Mouse (Mus musculus) forebrain, embryonic 11.5 days (tissue): ENCODE data around the gene Txndc5. TPM values are rescaled to one million over a fixed set of nuclear protein-coding genes. Genes with fewer than 3 reads are reported as not detected.
A peak's percentile ranks its signal among the peaks of the same experiment; 100 is the strongest.

ENCODE experiments used
- ATAC-seq: fragments of 200-750 bp; cut with Nextera tagmentation; replicated peaks from 2 replicates; pipeline ENCODE4 v1.8.0; 2017; ENCODE audit warnings: moderate TSS enrichment; ENCODE audit not compliant: low FRiP score
- DNase-seq: peaks from one replicate; pipeline ENCODE4 v3.0.0-alpha.2; 2017; ENCODE audit warnings: low spot score
- H3K27ac ChIP-seq: fragments of 300-500 bp; sonication (generic); 2 replicates; pipeline ENCODE4 v1.5.1; 2014; ENCODE audit warnings: low read depth, low read length
- H3K27me3 ChIP-seq: fragments of 300-500 bp; sonication (generic); 2 replicates; pipeline ENCODE4 v1.6.1; 2014; ENCODE audit warnings: mild to moderate bottlenecking, low read length, mixed read lengths; ENCODE audit not compliant: control insufficient read depth, insufficient read depth
- H3K36me3 ChIP-seq: fragments of 300-500 bp; sonication (generic); 2 replicates; pipeline ENCODE4 v1.6.1; 2014; ENCODE audit warnings: mild to moderate bottlenecking, low read length, moderate library complexity, mixed read lengths; ENCODE audit not compliant: control insufficient read depth, insufficient read depth
- H3K4me1 ChIP-seq: fragments of 300-500 bp; sonication (generic); replicated peaks from 2 replicates; pipeline ENCODE4 v1.6.1; 2014; ENCODE audit warnings: low read length, mixed read lengths; ENCODE audit not compliant: control insufficient read depth, insufficient read depth
- H3K4me2 ChIP-seq: fragments of 300-500 bp; sonication (generic); 2 replicates; pipeline ENCODE4 v1.6.1; 2014; ENCODE audit warnings: low read depth, mild to moderate bottlenecking, low read length, moderate library complexity, mixed read lengths; ENCODE audit not compliant: severe bottlenecking
- H3K4me3 ChIP-seq: fragments of 300-500 bp; sonication (generic); 2 replicates; pipeline ENCODE4 v1.5.1; 2014; ENCODE audit warnings: low read depth, low read length
- H3K9ac ChIP-seq: fragments of 300-500 bp; sonication (generic); 2 replicates; pipeline ENCODE4 v1.6.1; 2014; ENCODE audit warnings: low read length
- H3K9me3 ChIP-seq: fragments of 300-500 bp; sonication (generic); 2 replicates; pipeline ENCODE4 v1.6.1; 2016; ENCODE audit warnings: low read length, mixed read lengths; ENCODE audit not compliant: control insufficient read depth
- WGBS: fragments of 180-500 bp; shearing (Covaris S2); extraction: QIAGEN DNeasy Blood & Tissue Kit; methylation state at CpG from one replicate; pipeline ENCODE4 v1.1.7; 2014; 5-methylcytosine and 5-hydroxymethylcytosine counted together
- polyA plus RNA-seq: library from polyadenylated mRNA; unstranded; fragments of >200 nt; fragmentation: Nextera tagmentation; extraction: Ambion mirVana; gene quantifications from 2 replicates; pipeline ENCODE4 v1.2.1, GENCODE M21; 2014

Gene Txndc5
- polyA plus RNA-seq: 122 and 137 TPM in 2 replicates

GRCm38 (mm10) chr13:38528687-38529294, at the start of gene Txndc5:
Gene Txndc5 (minus strand): TSS chr13:38528824.
- DNase-seq (no peak), ATAC-seq (no peak)
- peak within 1 kb of the TSS; percentile 81 for H3K4me3 ChIP-seq
- peak within 1 kb of the TSS; percentile 79 for H3K9ac ChIP-seq
- no peaks in the 10 kb centered on the region for H3K27me3 ChIP-seq
- H3K4me1 ChIP-seq: peaks cover 3% of the 10 kb centered on the region; the same call in 1 of the 2 replicates
- H3K4me2 ChIP-seq: peak within 1 kb of the TSS; percentile 82
- WGBS: 57% methylated on average over 9 of the region's 9 CpGs
- H3K9me3 ChIP-seq: no peaks in the 10 kb centered on the region
- peak within 1 kb of the TSS; percentile 54; the same call in 1 of the 2 replicates for H3K27ac ChIP-seq
- H3K36me3 ChIP-seq: no peaks in the 10 kb centered on the region

DNA sequence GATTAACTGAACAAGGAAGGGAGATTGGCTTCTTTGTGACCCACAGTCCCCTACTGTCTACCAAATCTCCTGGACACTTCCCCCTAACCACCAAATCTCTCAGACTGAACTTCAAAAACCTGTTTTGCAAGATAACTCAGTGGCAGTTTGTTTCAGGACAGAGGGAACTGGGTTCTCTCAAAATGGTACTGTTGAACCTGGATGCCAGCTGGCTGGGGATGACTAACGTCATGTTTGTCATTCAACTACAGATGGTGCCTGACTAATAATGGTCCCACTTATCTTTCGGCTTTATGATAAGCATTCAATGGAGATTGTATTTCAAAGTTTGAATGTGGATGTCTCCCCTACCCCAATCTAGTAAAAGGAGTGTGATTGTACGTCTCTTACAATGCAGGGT, 46.0 kb upstream of the Txndc5 start:
- no peaks in the 10 kb centered on the region for H3K9me3 ChIP-seq
- no peaks in the 10 kb centered on the region for H3K27me3 ChIP-seq
- no peak overlapping the region for H3K9ac ChIP-seq
- no peak for ATAC-seq
- WGBS: 84% methylated on average over 3 of the region's 3 CpGs
- H3K4me1 ChIP-seq: no peaks in the 10 kb centered on the region
- H3K4me3 ChIP-seq: no peak overlapping the region
- H3K27ac ChIP-seq: no peak overlapping the region
- DNase-seq: no peak
- no peak overlapping the region for H3K4me2 ChIP-seq
- no peaks in the 10 kb centered on the region for H3K36me3 ChIP-seq

DNA sequence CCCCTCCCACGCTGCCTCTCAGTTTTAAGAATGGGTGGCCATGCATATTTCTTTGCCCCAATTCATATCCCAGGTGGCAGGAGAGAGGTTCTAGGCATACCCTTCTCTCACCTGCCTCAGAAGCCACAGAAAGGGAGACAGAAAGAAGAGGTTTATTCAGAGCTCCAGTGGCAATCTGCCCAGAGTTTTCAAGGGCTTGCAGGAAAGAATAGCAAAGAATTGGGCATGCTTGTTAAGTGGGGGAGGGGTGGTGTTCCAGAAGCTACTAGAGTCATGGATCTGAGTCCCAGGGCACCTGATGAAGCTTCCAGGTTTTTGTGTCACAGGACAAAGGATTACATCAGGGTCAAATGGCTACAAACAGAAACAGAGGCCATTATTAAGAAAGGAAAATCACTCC, 44.7 kb upstream of the Txndc5 start:
- 91% methylated on average over 1 of the region's 1 CpGs for WGBS
- ATAC-seq (no peak), DNase-seq (no peak)
- no peak overlapping the region for H3K27ac ChIP-seq
- no peaks in the 10 kb centered on the region for H3K4me1 ChIP-seq
- H3K9me3 ChIP-seq: no peaks in the 10 kb centered on the region
- no peak overlapping the region for H3K4me3 ChIP-seq
- H3K4me2 ChIP-seq: no peak overlapping the region
- no peaks in the 10 kb centered on the region for H3K36me3 ChIP-seq
- H3K27me3 ChIP-seq: no peaks in the 10 kb centered on the region
- H3K9ac ChIP-seq: no peak overlapping the region

DNA sequence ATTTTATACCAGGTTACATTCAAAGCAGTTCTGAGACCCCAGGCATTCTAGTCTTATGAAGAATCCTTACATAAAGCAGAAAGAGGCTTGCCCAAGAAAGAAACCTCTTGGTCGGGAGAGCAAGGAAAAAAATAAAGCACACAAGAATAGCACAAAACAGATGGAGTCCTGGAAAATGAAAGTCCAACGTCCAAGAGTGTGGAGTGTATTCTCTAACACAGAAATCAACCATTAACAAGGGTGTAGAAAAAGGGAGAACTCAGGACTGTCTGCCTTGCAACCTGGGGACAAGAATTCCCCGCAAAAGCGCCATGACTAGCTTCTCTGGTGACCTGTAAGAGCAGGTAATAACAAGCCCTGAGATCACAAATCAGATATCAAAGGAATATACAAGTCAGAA, 36.6 kb upstream of the Txndc5 start:
- Histone ChIP-seq H3K4me1 (no peaks in the 10 kb centered on the region), H3K4me3 (no peak overlapping the region), H3K9me3 (no peaks in the 10 kb centered on the region), H3K27ac (no peak overlapping the region), H3K27me3 (no peaks in the 10 kb centered on the region), H3K9ac (no peak overlapping the region), H3K36me3 (no peaks in the 10 kb centered on the region), H3K4me2 (no peak overlapping the region)
- no peak for DNase-seq
- ATAC-seq: no peak
- WGBS: 78% methylated on average over 4 of the region's 4 CpGs

DNA sequence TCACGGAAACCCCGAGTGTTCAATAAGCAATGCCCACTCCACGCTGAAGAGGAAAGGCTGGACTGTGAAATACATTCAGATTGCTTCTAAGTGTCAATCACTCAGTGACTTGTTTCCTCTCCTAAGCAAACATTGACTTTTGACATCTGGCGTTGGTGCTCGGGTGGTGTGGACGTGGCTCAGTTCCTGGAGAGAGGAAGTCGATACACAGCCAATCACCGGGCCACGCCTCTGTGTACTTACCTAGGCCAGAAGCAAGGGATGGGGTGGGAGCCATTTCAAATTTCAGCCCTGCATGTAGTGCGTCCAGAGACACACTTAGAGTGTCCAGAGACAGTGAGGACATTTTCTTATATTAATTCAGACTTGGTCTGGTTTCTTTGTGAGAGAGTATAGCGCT, 26.0 kb upstream of the Txndc5 start:
- Histone ChIP-seq H3K27ac (no peak overlapping the region), H3K36me3 (no peaks in the 10 kb centered on the region), H3K9me3 (no peaks in the 10 kb centered on the region), H3K4me1 (no peaks in the 10 kb centered on the region), H3K4me3 (no peak overlapping the region), H3K9ac (no peak overlapping the region), H3K27me3 (no peaks in the 10 kb centered on the region), H3K4me2 (no peak overlapping the region)
- ATAC-seq (no peak), DNase-seq (no peak)
- WGBS: 88% methylated on average over 11 of the region's 11 CpGs

DNA sequence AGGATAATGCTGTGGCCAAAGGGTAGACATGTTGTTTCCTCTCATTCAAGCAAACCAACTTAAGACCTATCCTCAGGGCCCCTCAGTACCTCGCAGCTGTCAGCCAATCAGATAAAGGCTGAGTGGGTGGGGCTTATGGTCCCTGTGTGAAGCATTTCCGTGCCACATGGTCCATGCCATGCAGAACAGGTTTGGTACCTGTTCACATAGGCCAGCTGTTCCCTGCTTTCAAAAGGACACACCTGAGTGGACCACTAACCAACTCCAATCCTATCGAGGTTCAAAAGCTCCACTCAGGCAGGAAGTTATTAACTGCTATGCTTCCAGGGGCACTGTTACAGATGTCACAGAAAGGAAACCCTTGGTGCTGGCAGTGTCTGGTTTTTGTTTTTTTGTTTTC, 25.6 kb upstream of the Txndc5 start:
- no peak for ATAC-seq
- H3K4me3 ChIP-seq: no peak overlapping the region
- 79% methylated on average over 3 of the region's 3 CpGs for WGBS
- no peak overlapping the region for H3K4me2 ChIP-seq
- H3K4me1 ChIP-seq: no peaks in the 10 kb centered on the region
- no peak overlapping the region for H3K9ac ChIP-seq
- no peak for DNase-seq
- H3K27ac ChIP-seq: no peak overlapping the region
- H3K9me3 ChIP-seq: no peaks in the 10 kb centered on the region
- H3K36me3 ChIP-seq: no peaks in the 10 kb centered on the region
- no peaks in the 10 kb centered on the region for H3K27me3 ChIP-seq

- WGBS: 79% methylated on average over 5 of the region's 5 CpGs
- Histone ChIP-seq H3K27me3 (no peaks in the 10 kb centered on the region), H3K27ac (no peak overlapping the region), H3K4me3 (no peak overlapping the region), H3K4me2 (no peak overlapping the region), H3K9me3 (no peaks in the 10 kb centered on the region), H3K9ac (no peak overlapping the region), H3K36me3 (no peaks in the 10 kb centered on the region), H3K4me1 (no peaks in the 10 kb centered on the region)
- ATAC-seq: no peak
- no peak for DNase-seq
Measured at GRCm38 (mm10) chr13:38548681-38549080, 20.1 kb upstream of the Txndc5 start.

DNA sequence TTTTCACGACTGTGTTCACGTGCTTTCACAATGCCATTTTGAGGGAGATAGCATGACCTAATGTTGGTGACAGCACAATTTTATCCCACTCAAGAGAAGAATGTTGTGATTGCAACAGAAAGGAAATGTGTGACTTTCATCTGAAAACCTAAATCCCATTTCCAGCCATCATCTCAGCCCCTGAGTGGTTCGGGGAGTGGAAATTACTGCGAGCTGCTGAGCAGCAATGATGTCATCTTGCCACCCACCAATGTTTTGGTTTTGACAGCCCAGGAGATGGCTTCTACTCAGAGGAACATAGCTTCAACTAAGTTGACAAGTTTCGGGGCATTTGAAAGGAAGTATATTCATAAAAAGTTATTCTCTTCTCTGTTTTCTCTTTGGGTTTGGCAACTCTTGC, 19.1 kb upstream of the Txndc5 start:
- DNase-seq: no peak
- no peaks in the 10 kb centered on the region for H3K27me3 ChIP-seq
- 89% methylated on average over 5 of the region's 5 CpGs for WGBS
- no peak overlapping the region for H3K4me2 ChIP-seq
- no peak overlapping the region for H3K9ac ChIP-seq
- H3K27ac ChIP-seq: no peak overlapping the region
- no peaks in the 10 kb centered on the region for H3K36me3 ChIP-seq
- ATAC-seq: no peak
- no peak overlapping the region for H3K4me3 ChIP-seq
- H3K4me1 ChIP-seq: no peaks in the 10 kb centered on the region
- no peaks in the 10 kb centered on the region for H3K9me3 ChIP-seq

DNA sequence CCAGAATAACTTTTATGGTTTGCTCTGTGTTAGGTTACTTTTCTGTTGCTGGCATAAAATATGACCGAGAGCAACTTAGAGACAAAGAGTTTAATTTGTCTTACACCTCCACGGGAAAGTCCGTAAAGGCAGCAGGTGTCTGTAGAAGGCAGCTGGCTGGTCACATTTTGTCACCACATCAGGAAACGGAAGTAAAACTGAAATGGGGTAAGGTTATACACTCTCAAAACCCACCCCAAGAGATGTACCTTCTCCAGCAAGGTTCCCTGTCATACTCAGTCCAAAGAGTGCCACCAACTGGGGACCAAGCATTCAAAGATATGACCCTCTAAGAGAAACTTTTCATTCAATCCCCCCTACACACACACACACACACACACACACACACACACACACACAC, 18.1 kb upstream of the Txndc5 start:
- Histone ChIP-seq H3K9ac (no peak overlapping the region), H3K9me3 (no peaks in the 10 kb centered on the region), H3K27ac (no peak overlapping the region), H3K36me3 (no peaks in the 10 kb centered on the region), H3K4me3 (no peak overlapping the region), H3K4me2 (no peak overlapping the region), H3K27me3 (no peaks in the 10 kb centered on the region), H3K4me1 (no peaks in the 10 kb centered on the region)
- 90% methylated on average over 4 of the region's 4 CpGs for WGBS
- DNase-seq (no peak), ATAC-seq (no peak)
